Mouse (Mus musculus): Measurements from ENCODE around the gene Spdya. TPM values are rescaled to one million over a fixed set of nuclear protein-coding genes. Genes with fewer than 3 reads are reported as not detected.

Spdya gene
- total and polyA plus RNA-seq, 3 experiments: 0.23 to 0.46 TPM; not detected in 1

DNA sequence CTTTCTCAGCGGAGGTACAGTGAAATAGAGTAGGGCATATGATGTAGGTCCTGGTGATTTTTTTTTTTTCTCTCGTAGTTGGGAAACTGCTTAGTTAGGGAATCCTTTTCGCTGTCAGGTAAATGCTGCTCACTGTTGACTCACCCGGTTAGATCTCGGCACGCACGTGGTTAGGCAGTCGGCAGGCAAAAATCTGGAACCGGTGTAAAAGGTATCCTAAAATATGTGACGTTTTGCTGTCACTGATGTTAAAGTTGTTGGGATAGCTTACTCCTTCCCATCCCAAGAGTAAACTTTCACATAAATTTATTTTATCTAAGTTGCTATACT lies 65.1 kb downstream of the Spdya start:
- H3K36me3 ChIP-seq (ENCODE audit: control insufficient read depth in 1 of 2, insufficient read depth in 2 of 2, low read length in 2 of 2): peaks cover 15 to 31% of the 10 kb centered on the region in 2 experiments
- peak overlapping the region; percentile 95 for H3K9ac ChIP-seq (ENCODE audit: control insufficient read depth, low read depth, low read length, poor library complexity, severe bottlenecking)
- peak; percentile 72 for DNase-seq (ENCODE audit: low read depth, low spot score)
- H3K79me2 ChIP-seq (ENCODE audit: control insufficient read depth, insufficient read depth, low read length, poor library complexity): peaks cover 59% of the 10 kb centered on the region
- H3K9me3 ChIP-seq (replicated peaks; ENCODE audit: insufficient read depth, low read length): no peaks in the 10 kb centered on the region
- peak overlapping the region; percentile 70 for H3K27ac ChIP-seq (ENCODE audit: control insufficient read depth, low read depth, low read length)
- H3K27me3 ChIP-seq (ENCODE audit: control insufficient read depth in 1 of 2, insufficient read depth in 2 of 2, low read length in 2 of 2): no peaks in the 10 kb centered on the region
- TF ChIP-seq ETS1 (IDR thresholded peaks at IDR 0.05; ENCODE audit: low read depth, low read length) (no peak), MAFK (IDR thresholded peaks at IDR 0.05; ENCODE audit: borderline replicate concordance, low read depth, low read length) (no peak), MXI1 (IDR thresholded peaks at IDR 0.05; ENCODE audit: low read depth, low read length) (peak; percentile 99), CTCF (IDR thresholded peaks at IDR 0.05 in 2 of 3, conservative IDR thresholded peaks at IDR 0.05 in 1 of 3; ENCODE audit: control insufficient read depth in 1 of 3, insufficient read depth in 1 of 3, low read depth in 2 of 3, low read length in 3 of 3, poor library complexity in 1 of 3, severe bottlenecking in 1 of 3) (no peak), HCFC1 (IDR thresholded peaks at IDR 0.05; ENCODE audit: low read depth, low read length) (no peak), BHLHE40 (IDR thresholded peaks at IDR 0.05; ENCODE audit: borderline replicate concordance, low read depth, low read length) (no peak), MYC (IDR thresholded peaks at IDR 0.05; ENCODE audit: low read depth, low read length) (peak; percentile 97), NELFE (IDR thresholded peaks at IDR 0.05; ENCODE audit: low read depth, low read length) (no peak), MAZ (IDR thresholded peaks at IDR 0.05; ENCODE audit: low read depth, low read length) (no peak), CHD1 (IDR thresholded peaks at IDR 0.05; ENCODE audit: low read depth, low read length) (0 out of 2 replicates have a peak, but pooled peaks have one; percentile 11), SIN3A (IDR thresholded peaks at IDR 0.05; ENCODE audit: low read length) (peak; percentile 91), E2F4 (IDR thresholded peaks at IDR 0.05; ENCODE audit: borderline replicate concordance, low read depth, low read length) (no peak), MAX (IDR thresholded peaks at IDR 0.05; ENCODE audit: low read length) (peak; percentile 93), KAT2A (conservative IDR thresholded peaks at IDR 0.05; ENCODE audit: low read depth, low read length) (no peak)
- H3K4me3 ChIP-seq (ENCODE audit: control insufficient read depth in 1 of 2, insufficient read depth in 1 of 2, low read depth in 2 of 2, low read length in 2 of 2): peak overlapping the region; percentile 84 to 90
- peaks cover 9 to 17% of the 10 kb centered on the region in 2 experiments for H3K4me1 ChIP-seq (ENCODE audit: control insufficient read depth in 1 of 2, insufficient read depth in 2 of 2, low read length in 2 of 2)

DNA sequence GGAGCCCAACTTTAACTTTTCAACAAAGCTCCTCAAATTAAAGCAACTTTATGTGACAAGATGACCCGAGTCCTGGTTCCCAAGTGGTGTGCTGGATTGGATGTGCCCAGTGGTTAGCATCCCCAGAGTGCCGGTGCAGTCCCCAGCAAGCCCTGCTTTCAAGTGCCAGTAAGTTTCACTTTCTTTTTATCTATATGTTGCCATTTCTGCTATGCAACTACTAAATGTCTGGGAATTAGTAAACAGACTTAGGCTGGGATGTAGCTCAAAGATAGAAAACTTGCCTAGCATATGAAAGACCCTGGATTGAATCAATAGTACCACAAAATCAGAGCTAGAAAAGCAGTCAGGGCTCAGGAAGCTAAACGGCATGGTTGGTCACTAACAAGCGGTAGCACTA lies 66.1 kb downstream of the Spdya start:
- Histone ChIP-seq H3K4me1 (ENCODE audit: control insufficient read depth in 1 of 2, insufficient read depth in 2 of 2, low read length in 2 of 2) (peaks cover 9 to 17% of the 10 kb centered on the region in 2 experiments), H3K79me2 (ENCODE audit: control insufficient read depth, insufficient read depth, low read length, poor library complexity) (peaks cover 68% of the 10 kb centered on the region), H3K9me3 (replicated peaks; ENCODE audit: insufficient read depth, low read length) (no peaks in the 10 kb centered on the region), H3K9ac (ENCODE audit: control insufficient read depth, low read depth, low read length, poor library complexity, severe bottlenecking) (peak overlapping the region; percentile 95), H3K36me3 (ENCODE audit: control insufficient read depth in 1 of 2, insufficient read depth in 2 of 2, low read length in 2 of 2) (peaks cover 16 to 39% of the 10 kb centered on the region in 2 experiments), H3K4me3 (ENCODE audit: control insufficient read depth in 1 of 2, insufficient read depth in 1 of 2, low read depth in 2 of 2, low read length in 2 of 2) (peak overlapping the region; percentile 70 to 84), H3K27ac (ENCODE audit: control insufficient read depth, low read depth, low read length) (no peak overlapping the region), H3K27me3 (ENCODE audit: control insufficient read depth in 1 of 2, insufficient read depth in 2 of 2, low read length in 2 of 2) (no peaks in the 10 kb centered on the region)
- peak; percentile 30 for DNase-seq (ENCODE audit: low read depth, low spot score)
- no peak for TF ChIP-seq TBP (IDR thresholded peaks at IDR 0.05; ENCODE audit: low read depth, low read length)
- TF ChIP-seq SIN3A (IDR thresholded peaks at IDR 0.05; ENCODE audit: low read length): no peak
- no peak for TF ChIP-seq UBTF (IDR thresholded peaks at IDR 0.05; ENCODE audit: borderline replicate concordance, insufficient read depth, low read depth, low read length)
- TF ChIP-seq ELF1 (IDR thresholded peaks at IDR 0.05; ENCODE audit: low read depth, low read length): no peak
- no peak for TF ChIP-seq E2F4 (IDR thresholded peaks at IDR 0.05; ENCODE audit: borderline replicate concordance, low read depth, low read length)
- no peak for TF ChIP-seq TCF12 (IDR thresholded peaks at IDR 0.05; ENCODE audit: low read depth, low read length)
- 0 out of 2 replicates have a peak, but pooled peaks have one; percentile 10 for TF ChIP-seq ETS1 (IDR thresholded peaks at IDR 0.05; ENCODE audit: low read depth, low read length)
- no peak for TF ChIP-seq POLR2AphosphoS2 (IDR thresholded peaks at IDR 0.05; ENCODE audit: low read length)
- TF ChIP-seq MYC (IDR thresholded peaks at IDR 0.05; ENCODE audit: low read depth, low read length): peak; percentile 28; the same call in 1 of the 2 replicates
- no peak for TF ChIP-seq RCOR1 (IDR thresholded peaks at IDR 0.05; ENCODE audit: low read depth, low read length)
- TF ChIP-seq MAX (IDR thresholded peaks at IDR 0.05; ENCODE audit: low read length): no peak
- TF ChIP-seq ZMIZ1 (IDR thresholded peaks at IDR 0.05; ENCODE audit: low read depth, low read length): no peak
- TF ChIP-seq CHD2 (IDR thresholded peaks at IDR 0.05; ENCODE audit: low read length): no peak
- TF ChIP-seq USF2 (IDR thresholded peaks at IDR 0.05; ENCODE audit: borderline replicate concordance in 1 of 2, insufficient read depth in 1 of 2, low read depth in 1 of 2, low read length in 2 of 2): no peak
- no peak for TF ChIP-seq NELFE (IDR thresholded peaks at IDR 0.05; ENCODE audit: low read depth, low read length)
